Mouse (Mus musculus) 3134 (cell line): ENCODE data around the gene Syt3.
A peak's percentile ranks its signal among the peaks of the same experiment; 100 is the strongest.

Experiments
- DNase-seq: peaks from one replicate; pipeline ENCODE4 v3.0.0-alpha.2; 2011; ENCODE audit warnings: low spot score; ENCODE audit not compliant: insufficient read length; ENCODE audit errors: extremely low read depth

The Syt3 gene

GRCm38 (mm10) chr7:44356590-44357481 is 27.1 kb upstream of the Syt3 start:
- no peak for DNase-seq

- DNase-seq = no peak
Observed at GRCm38 (mm10) chr7:44357531-44357930, 26.4 kb upstream of the Syt3 start.

- DNase-seq = no peak
Observed at GRCm38 (mm10) chr7:44358012-44358411, 25.9 kb upstream of the Syt3 start.

GRCm38 (mm10) chr7:44358886-44359654 is 24.8 kb upstream of the Syt3 start:
- DNase-seq = no peak

GRCm38 (mm10) chr7:44359908-44360672 is 23.8 kb upstream of the Syt3 start:
- no peak for DNase-seq

DNA sequence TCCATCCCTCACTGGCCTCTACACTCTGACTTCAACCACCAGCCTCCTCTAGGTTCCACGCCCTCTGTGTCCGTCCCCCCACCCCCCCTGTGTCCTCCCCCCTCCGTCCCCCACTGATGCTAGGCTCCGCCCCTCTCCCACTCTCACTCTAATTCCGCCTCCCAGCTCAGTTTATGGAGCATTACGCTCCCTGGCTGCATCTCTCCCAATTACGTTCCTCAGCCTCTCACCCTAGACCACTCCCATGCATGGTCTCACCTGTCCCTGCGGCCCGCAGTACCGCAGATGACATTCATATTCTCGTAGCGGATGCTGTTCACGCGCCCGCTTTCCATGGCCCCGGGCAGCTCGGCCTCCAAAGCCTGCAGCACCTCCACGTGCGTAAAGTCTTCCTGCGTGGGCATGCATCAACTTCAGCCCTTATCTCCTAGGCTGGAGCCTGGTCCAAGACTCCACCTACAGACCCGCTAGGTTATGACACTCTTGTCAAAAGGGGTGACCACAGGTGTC is 23.1 kb upstream of the Syt3 start:
- no peak for DNase-seq

DNA sequence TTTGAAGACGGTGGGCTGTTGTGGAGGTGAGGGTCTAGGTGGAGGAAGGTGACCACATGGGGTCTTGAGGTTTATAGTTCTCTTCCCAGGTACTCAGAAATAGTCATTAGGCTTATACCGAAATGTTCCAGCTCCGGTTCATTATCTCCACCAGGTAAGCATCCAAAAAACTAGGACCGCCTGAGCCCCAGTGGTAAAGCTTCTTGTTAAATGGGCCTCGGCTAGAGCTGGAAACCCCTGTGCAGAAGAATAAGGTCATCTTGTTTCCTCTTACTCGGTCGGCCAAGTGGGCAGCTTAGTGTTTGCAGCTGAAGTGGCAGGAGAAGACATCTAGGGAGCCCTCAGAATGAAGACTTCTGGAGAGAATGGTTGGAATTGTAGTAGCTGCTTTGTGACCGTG is 11.2 kb upstream of the Syt3 start:
- DNase-seq = no peak

- DNase-seq = no peak
Observed at GRCm38 (mm10) chr7:44373460-44373859, 10.4 kb upstream of the Syt3 start.

DNA sequence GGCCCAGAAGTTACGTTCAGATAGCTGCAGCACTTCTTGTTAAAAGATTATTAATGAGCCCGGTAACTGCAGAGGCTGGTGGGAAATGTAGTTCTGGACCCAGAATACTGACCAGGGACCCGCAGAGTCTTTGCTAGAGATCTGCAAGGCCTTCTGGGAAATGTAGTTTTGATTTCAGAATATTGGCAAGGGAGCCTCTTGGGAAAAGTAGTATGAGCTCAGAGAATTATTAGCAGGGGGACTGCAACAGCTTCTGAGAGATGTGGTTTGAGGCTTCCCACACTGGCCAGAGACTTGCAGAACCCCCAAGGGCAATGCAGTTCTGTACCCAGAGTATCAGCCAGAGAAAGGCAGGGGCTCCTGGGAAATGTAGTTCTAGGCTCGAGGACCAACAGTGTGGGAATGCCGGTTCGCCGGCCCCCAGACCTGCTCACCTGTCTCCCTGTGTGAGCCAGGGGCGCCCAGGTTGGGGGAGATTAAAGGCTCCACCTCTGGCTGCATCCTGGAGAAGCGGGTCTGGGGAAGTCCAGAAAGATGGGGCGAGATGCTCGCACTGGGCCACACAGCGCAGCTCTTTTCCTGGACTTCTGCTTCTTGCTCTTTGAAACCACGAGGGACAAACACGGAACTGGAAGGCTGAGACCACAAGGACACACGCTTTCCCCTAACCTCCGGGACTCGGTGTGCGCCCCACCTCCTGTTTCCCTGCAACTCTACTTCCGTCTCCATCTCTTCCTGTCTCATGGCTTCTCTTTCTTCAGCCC is 9.8 kb upstream of the Syt3 start:
- peak; percentile 73 for DNase-seq

- DNase-seq = no peak
Observed at GRCm38 (mm10) chr7:44374756-44375155, 9.1 kb upstream of the Syt3 start.

DNA sequence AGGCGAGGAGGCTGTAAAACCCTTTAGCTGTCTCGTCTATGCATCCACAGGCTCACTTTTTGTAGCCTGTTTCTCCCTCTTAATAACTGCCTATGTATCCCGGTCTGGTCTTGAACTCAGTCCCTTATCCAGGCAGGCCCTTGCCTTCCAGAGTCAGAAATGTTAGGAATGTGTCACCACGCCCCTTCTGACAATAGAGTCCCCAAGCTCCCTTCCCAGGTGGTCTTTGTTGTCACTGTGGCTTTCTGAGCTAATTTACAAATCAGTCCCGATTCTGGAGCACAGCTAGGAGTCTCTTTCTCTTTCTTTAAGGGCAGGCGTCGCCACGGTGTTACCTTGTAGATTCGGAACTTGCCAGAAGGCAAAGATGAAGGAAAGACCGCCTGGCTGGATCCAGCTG is 8.7 kb upstream of the Syt3 start:
- no peak for DNase-seq

DNA sequence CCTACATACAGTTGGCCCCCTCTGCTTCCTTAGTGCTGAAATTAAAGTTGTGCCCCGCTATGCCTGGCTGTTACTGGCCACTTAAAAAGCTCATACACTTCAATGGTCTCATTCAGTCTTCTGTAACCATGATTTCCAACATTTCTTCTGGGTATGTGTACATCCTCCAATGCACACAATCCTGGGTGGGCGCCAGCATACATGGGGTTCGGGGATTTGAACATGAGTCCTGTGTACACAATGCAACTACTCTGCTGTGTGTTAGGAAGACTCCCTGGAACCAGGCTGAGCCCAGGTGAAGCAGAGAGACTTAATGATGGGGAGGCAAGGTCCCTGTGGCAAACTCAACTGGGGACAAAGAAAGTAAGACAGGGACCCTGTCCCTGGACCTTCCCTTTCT is 8.1 kb upstream of the Syt3 start:
- DNase-seq = no peak

GRCm38 (mm10) chr7:44378290-44378689 is 5.6 kb upstream of the Syt3 start:
- DNase-seq = no peak

GRCm38 (mm10) chr7:44382541-44382940 is 1.4 kb upstream of the Syt3 start:
- DNase-seq = no peak

- no peak for DNase-seq
Observed at GRCm38 (mm10) chr7:44384716-44385059, 786 bp downstream of the Syt3 start.

- no peak for DNase-seq
Observed at GRCm38 (mm10) chr7:44385720-44386119, 1.8 kb downstream of the Syt3 start, which contains the start of gene 1700008O03Rik. Gene 1700008O03Rik (minus strand): TSS chr7:44385820.

- no peak for DNase-seq
Observed at GRCm38 (mm10) chr7:44391831-44392230, 7.9 kb downstream of the Syt3 start.

- DNase-seq = no peak
Observed at GRCm38 (mm10) chr7:44392341-44392740, 8.4 kb downstream of the Syt3 start.

GRCm38 (mm10) chr7:44393284-44393683 is 9.4 kb downstream of the Syt3 start:
- DNase-seq = no peak

- peak; percentile 39 for DNase-seq
Observed at GRCm38 (mm10) chr7:44398570-44398969, 14.7 kb downstream of the Syt3 start.
